In genomic region chr9:99432478-99432877, GRCm38 (mm10) we compare ENCODE assay signal across 20 mouse cellular contexts. TPM values are rescaled to one million over a fixed set of nuclear protein-coding genes. Genes with fewer than 3 reads are reported as not detected.
A peak's percentile ranks its signal among the peaks of the same experiment; 100 is the strongest.
DNase-seq lines count a peak whose midpoint lies in the region; ATAC-seq and TF ChIP-seq lines count a peak whose summit lies in the region.
"Had no signal": no experiment of that assay in that cellular context is flagged by ENCODE, and none has a peak within 500 bp of the region (broad histone marks: within the 10 kb centered on the region; RNA-seq: fewer than 3 reads in every experiment).

No protein-coding gene starts in this region.

- TF ChIP-seq CTCF in cortical plate, adult 2 months (IDR thresholded peaks at IDR 0.05; ENCODE audit: extremely low read depth, insufficient read depth, low read length) = no peak
- TF ChIP-seq CTCF in liver, embryonic 14.5 days (IDR thresholded peaks at IDR 0.05; ENCODE audit: low read depth) = no peak

- peak; percentile 68 for ATAC-seq in liver, embryonic 14.5 days (ENCODE audit: insufficient read depth)
- no peak for ATAC-seq in heart, embryonic 11.5 days (replicated peaks; ENCODE audit: insufficient number of reproducible peaks, low FRiP score, low TSS enrichment)
- ATAC-seq: activated CD4-positive, CD25-positive, alpha-beta regulatory T cell, adult 4 months; forebrain, embryonic 16.5 days had no signal

- peaks cover 24% of the 10 kb centered on the region for H3K27me3 ChIP-seq in liver, embryonic 14.5 days (ENCODE audit: control insufficient read depth, insufficient read depth, low read length)
- peaks cover 16% of the 10 kb centered on the region for H3K27me3 ChIP-seq in heart, embryonic 10.5 days (ENCODE audit: insufficient read depth, poor library complexity, severe bottlenecking)
- H3K27me3 ChIP-seq in heart, embryonic 11.5 days (ENCODE audit: control insufficient read depth, insufficient read depth, low read length) = peaks cover 3% of the 10 kb centered on the region
- H3K27me3 ChIP-seq: embryonic facial prominence, embryonic 15.5 days had no signal

- H3K4me1 ChIP-seq in cortical plate, adult 2 months (ENCODE audit: control insufficient read depth, insufficient read depth, low read length) = peaks cover 22% of the 10 kb centered on the region
- H3K4me1 ChIP-seq in liver, embryonic 14.5 days (replicated peaks; ENCODE audit: control insufficient read depth in 2 of 2, insufficient read depth in 2 of 2, low read length in 1 of 2) = peaks cover 0 to 6% of the 10 kb centered on the region in 2 experiments; a peak in 1 of 4 replicates
- H3K4me1 ChIP-seq in heart, embryonic 10.5 days = peaks cover 28% of the 10 kb centered on the region
- peaks cover 9% of the 10 kb centered on the region for H3K4me1 ChIP-seq in heart, embryonic 11.5 days (ENCODE audit: control insufficient read depth, insufficient read depth, low read length)

- no peaks in the 10 kb centered on the region for H3K36me3 ChIP-seq in liver, embryonic 14.5 days (replicated peaks; ENCODE audit: control insufficient read depth, insufficient read depth, low read depth)
- no peaks in the 10 kb centered on the region for H3K36me3 ChIP-seq in heart, embryonic 10.5 days
- no peaks in the 10 kb centered on the region for H3K36me3 ChIP-seq in heart, embryonic 11.5 days (ENCODE audit: control insufficient read depth, insufficient read depth, low read length)
- H3K36me3 ChIP-seq: embryonic facial prominence, embryonic 15.5 days; heart, embryonic 15.5 days had no signal

- no peaks in the 10 kb centered on the region for H3K9me3 ChIP-seq in liver, embryonic 14.5 days (ENCODE audit: control insufficient read depth, low read length)
- H3K9me3 ChIP-seq in heart, embryonic 10.5 days = no peaks in the 10 kb centered on the region
- no peaks in the 10 kb centered on the region for H3K9me3 ChIP-seq in heart, embryonic 11.5 days (replicated peaks; ENCODE audit: control insufficient read depth, low read length)
- H3K9me3 ChIP-seq: embryonic facial prominence, embryonic 15.5 days; heart, embryonic 15.5 days had no signal

- 14% methylated on average over 4 of the region's 4 CpGs for WGBS in liver, embryonic 14.5 days (ENCODE audit: insufficient replicate concordance)
- WGBS in heart, embryonic 10.5 days = 55% methylated on average over 4 of the region's 4 CpGs
- WGBS in heart, embryonic 11.5 days (ENCODE audit: insufficient replicate concordance) = 52% methylated on average over 4 of the region's 4 CpGs

- no peak overlapping the region for H3K9ac ChIP-seq in liver, embryonic 14.5 days (replicated peaks)
- no peak overlapping the region for H3K9ac ChIP-seq in heart, embryonic 11.5 days (ENCODE audit: low read depth, low read length)
- H3K9ac ChIP-seq: embryonic facial prominence, embryonic 15.5 days; heart, embryonic 15.5 days had no signal

- DNase-seq in urinary bladder, postnatal 14 days (ENCODE audit: low spot score) = peak; percentile 48
- DNase-seq in urinary bladder, postnatal 25 days (ENCODE audit: low spot score) = no peak
- DNase-seq in liver, embryonic 14.5 days (ENCODE audit: low read depth in 3 of 3, low spot score in 3 of 3) = peak in 2 of 3 experiments; percentile 14 to 38
- no peak for DNase-seq in lung, postnatal 36 days
- no peak for DNase-seq in heart, embryonic 10.5 days (ENCODE audit: low spot score)
- DNase-seq: adrenal gland, postnatal 14 days; kidney, adult 2 months; kidney, postnatal 14 days; lung, adult 2 months; lung, postnatal 4 days; right cerebral cortex, postnatal 4 days; thymus, adult 2 months had no signal

- no peak overlapping the region for H3K4me3 ChIP-seq in cortical plate, adult 2 months (ENCODE audit: insufficient read depth, low read length)
- H3K4me3 ChIP-seq in liver, embryonic 14.5 days (ENCODE audit: insufficient read depth in 1 of 2, low read depth in 2 of 2, low read length in 2 of 2) = no peak overlapping the region
- no peak overlapping the region for H3K4me3 ChIP-seq in heart, embryonic 10.5 days
- H3K4me3 ChIP-seq in heart, embryonic 11.5 days (ENCODE audit: low read depth, low read length) = no peak overlapping the region
- H3K4me3 ChIP-seq: embryonic facial prominence, embryonic 15.5 days; heart, embryonic 15.5 days had no signal

- no peak for TF ChIP-seq POLR2A in cortical plate, adult 2 months (IDR thresholded peaks at IDR 0.05; ENCODE audit: extremely low read depth, insufficient read depth, low read length)

- H3K4me2 ChIP-seq in liver, embryonic 14.5 days (ENCODE audit: low read depth) = no peak overlapping the region
- no peak overlapping the region for H3K4me2 ChIP-seq in heart, embryonic 11.5 days
- H3K4me2 ChIP-seq: embryonic facial prominence, embryonic 15.5 days; heart, embryonic 15.5 days; midbrain, embryonic 11.5 days had no signal

- H3K27ac ChIP-seq in cortical plate, adult 2 months (ENCODE audit: insufficient read depth, low read length) = peak overlapping the region; percentile 70
- no peak overlapping the region for H3K27ac ChIP-seq in liver, embryonic 14.5 days
- no peak overlapping the region for H3K27ac ChIP-seq in heart, embryonic 10.5 days
- no peak overlapping the region for H3K27ac ChIP-seq in heart, embryonic 11.5 days (ENCODE audit: low read depth, low read length)
- H3K27ac ChIP-seq: embryonic facial prominence, embryonic 15.5 days; heart, embryonic 15.5 days had no signal

- no peak for TF ChIP-seq EP300 in liver, embryonic 14.5 days (IDR thresholded peaks at IDR 0.05; ENCODE audit: low read depth)

RNA-seq across cellular contexts. Expression of gene Mras, which starts 4.7 kb away (rescaled TPM):
- 176 and 178 TPM in 2 replicates for polyA plus RNA-seq in cortical plate, adult 2 months (2012; rRNA removed)
- polyA plus RNA-seq in liver, embryonic 14.5 days (2012; rRNA removed) = 2.0 and 2.7 TPM in 2 replicates
- polyA plus RNA-seq in liver, embryonic 14.5 days (2014; fragmentation: Nextera tagmentation; extraction: Ambion mirVana) = 3.5 TPM in 2 replicates
- polyA plus RNA-seq in heart, embryonic 10.5 days (2016; fragmentation: Nextera tagmentation; extraction: Ambion mirVana) = 5.1 and 7.5 TPM in 2 replicates
- polyA plus RNA-seq in heart, embryonic 11.5 days (2014; fragmentation: Nextera tagmentation; extraction: Ambion mirVana) = 5.8 and 6.4 TPM in 2 replicates
- polyA plus RNA-seq: activated CD4-positive, CD25-positive, alpha-beta regulatory T cell, adult 4 months had no signal

RNA-seq across cellular contexts. Expression of gene Nme9, which starts 18.8 kb away (rescaled TPM):
- 0.08 and 0.56 TPM in 2 replicates for polyA plus RNA-seq in cortical plate, adult 2 months (2012; rRNA removed)
- 0.03 and 0.11 TPM in 2 replicates for polyA plus RNA-seq in liver, embryonic 14.5 days (2012; rRNA removed)
- not detected in 2 replicates for polyA plus RNA-seq in liver, embryonic 14.5 days (2014; fragmentation: Nextera tagmentation; extraction: Ambion mirVana)
- not detected in 2 replicates for polyA plus RNA-seq in heart, embryonic 10.5 days (2016; fragmentation: Nextera tagmentation; extraction: Ambion mirVana)
- 0.19 TPM in 1 of 2 replicates, not detected in the other for polyA plus RNA-seq in heart, embryonic 11.5 days (2014; fragmentation: Nextera tagmentation; extraction: Ambion mirVana)
- polyA plus RNA-seq: activated CD4-positive, CD25-positive, alpha-beta regulatory T cell, adult 4 months; limb, embryonic 11.5 days; midbrain, embryonic 11.5 days had no signal

Comparison
In these comparisons a context has a peak if more than half of its experiments do, and no peak if none do; other contexts are left out.
1. DNase-seq: peak in urinary bladder, postnatal 14 days (single experiment) and liver, embryonic 14.5 days (2 of 3); none in urinary bladder, postnatal 25 days (single experiment), lung, postnatal 36 days (single experiment) and heart, embryonic 10.5 days (single experiment).
2. RNA of gene Mras, which starts 4.7 kb away (polyA plus RNA-seq): 176 to 178 TPM in cortical plate, adult 2 months; 5.1 to 7.5 TPM in heart, embryonic 10.5 days, 5.8 to 6.4 TPM in heart, embryonic 11.5 days and 2.0 to 3.5 TPM in liver, embryonic 14.5 days; every median in the first group is over 10 times any median in the second.